Mouse (Mus musculus): Measurements from ENCODE around the gene Pak4.

GRCm38 (mm10) chr7:28544051-28544601 is 53.9 kb downstream of the Pak4 start:
- no peak for TF ChIP-seq CTCF (IDR thresholded peaks at IDR 0.05; ENCODE audit: borderline replicate concordance, insufficient read depth, low read length)
- TF ChIP-seq POLR2A (IDR thresholded peaks at IDR 0.05; ENCODE audit: low read depth, low read length), result no peak
